Mouse (Mus musculus): Measurements from ENCODE around the gene Pdzrn3. TPM values are rescaled to one million over a fixed set of nuclear protein-coding genes. Genes with fewer than 3 reads are reported as not detected.

Pdzrn3 gene
- total RNA-seq, 2 experiments from 2014 or later: 67.5 to 81.9 TPM

DNA sequence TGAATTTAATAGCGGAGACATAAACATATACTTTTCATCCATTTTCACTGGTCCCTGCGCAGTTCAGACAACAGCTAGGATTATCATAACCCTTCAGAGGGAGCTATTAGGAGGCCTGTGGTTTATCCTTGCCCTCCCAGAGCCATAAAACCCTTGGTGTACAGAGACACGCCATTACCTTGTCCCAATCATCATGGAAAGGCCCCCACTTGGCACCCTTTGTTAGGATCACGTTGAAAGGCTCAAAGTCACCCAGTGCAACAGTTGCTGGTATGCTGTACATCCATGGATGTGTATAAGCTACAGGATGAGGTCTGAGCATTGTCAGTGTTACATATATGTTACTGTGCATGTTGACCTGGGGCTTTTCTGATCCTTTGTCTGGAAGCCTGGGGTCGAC, 252.3 kb downstream of the Pdzrn3 start:
- intact Hi-C loops (cut with DNase I): no loop called here
- no peak for DNase-seq

DNA sequence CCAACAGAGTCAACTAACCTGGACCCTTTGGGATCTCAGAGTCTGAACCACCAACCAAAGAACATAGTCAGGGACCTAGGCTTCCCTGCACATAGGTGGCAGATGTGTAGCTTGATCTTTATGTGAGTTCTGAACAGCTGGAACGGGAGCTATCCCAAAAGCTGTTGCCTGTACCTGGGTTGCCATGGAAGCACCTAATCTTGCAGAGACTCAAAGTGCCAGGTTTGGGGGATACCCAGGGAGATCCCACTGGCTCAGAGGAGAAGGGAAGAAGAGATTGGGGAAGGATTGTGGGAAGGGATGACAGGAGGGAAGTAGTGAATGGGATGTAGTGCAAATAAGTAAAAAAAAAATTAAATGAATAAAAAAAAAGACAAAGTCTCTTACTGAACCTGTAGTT, 268.7 kb downstream of the Pdzrn3 start:
- intact Hi-C loops (cut with DNase I): no loop called here
- no peak for DNase-seq

DNA sequence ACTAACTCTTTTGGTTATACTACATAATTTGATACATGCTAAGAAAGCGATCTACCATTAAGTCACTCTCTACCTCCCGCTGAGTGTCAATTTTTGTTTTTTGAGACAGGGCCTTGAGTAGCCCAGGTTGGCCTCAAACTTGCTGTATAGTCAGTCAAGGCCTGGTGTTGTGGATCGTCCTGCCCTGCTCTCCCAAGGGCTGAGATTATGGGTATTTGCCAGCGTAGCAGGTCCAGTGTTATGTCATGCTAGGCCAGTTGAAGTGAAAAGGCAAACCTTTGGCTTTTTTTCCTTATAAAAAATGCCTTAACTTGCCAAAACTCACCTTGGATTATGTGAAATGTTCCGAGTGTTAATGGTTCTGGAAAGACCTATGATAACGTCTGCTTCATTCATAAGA, 274.2 kb downstream of the Pdzrn3 start:
- intact Hi-C loops (cut with DNase I): no loop called here
- no peak for DNase-seq

DNA sequence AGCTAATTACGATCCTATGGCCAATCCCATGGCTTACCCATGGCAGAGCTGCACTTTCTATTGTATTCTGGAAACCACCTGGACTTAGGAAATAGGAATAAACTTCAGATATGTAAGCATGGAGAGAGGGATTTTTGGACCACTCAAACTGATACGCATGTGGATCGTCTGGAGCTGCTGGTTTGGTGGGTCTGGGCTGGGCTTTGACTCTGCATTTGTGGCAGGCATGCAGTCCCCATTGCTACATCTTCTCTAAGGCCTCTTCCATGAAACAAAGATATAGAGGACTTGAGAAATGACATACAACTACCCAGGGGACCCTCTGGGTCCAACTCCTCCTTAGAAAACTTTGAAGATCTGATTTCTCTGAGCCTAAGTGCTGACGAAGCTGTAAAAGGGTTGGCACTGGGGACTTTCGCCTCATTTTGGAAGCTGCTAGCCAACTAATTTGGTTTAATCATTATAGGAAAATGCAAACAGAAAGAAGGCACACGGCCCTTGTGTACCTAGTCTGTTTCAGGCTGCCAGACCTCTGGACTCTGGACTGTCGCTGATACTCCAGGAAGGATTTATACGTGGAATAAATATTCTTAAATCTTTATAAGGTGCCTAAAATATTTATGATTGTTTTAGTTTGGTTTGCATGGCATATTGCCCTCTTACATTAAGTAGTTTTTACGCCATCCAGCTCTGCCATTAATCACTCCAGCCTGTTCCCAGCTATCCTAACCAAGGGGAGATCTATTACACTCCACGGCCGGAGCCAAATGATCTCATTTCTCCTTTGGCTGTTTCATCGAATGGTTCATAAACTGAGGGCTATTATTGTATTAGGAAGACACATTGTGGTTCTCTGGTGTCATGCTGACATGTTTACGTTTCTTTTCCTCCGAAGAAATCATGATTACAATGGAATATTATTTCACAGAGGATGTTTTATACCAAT, 275.7 kb downstream of the Pdzrn3 start:
- intact Hi-C loops (cut with DNase I): no loop called here
- DNase-seq: peak in 1 of 2 experiments; percentile 10

All from gastrocnemius, postnatal 36 days (tissue).